Mouse (Mus musculus): Measurements from ENCODE around the gene Ktn1.

DNA sequence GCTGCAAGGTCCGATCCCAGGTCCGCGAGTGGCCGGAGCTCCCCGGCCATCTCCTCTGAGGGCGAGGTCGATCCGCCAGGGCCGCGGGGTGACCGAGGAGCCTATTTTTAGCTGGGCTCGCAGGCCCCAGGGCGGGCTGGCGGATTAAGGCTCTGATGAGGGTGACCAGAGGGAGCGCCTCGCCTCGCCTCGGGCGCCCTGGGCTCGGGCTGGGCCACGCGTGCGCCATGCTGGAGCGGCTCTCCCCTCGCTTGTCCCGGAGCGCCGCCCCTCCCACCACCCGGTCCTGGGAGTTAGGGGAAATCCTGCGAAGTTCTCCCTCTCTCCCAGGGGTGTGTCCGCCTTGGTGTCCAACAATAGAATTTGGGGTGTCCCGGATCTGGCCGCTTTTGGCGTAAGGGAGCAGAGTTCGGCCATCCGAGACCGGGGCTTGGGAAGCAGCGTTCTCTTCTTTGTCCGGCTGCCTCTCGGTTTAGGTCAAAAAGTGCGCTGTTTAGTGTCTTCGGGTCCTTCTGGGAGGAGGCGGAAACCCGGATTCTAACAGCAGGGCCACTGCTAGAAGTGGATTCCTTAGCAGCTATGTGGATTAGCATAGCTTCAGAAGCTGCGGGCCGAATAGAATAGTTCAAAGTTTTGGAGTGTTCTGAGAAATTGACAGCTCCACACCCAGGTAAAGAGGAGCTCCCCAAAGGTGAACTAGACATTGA lies 1.5 kb downstream of the Ktn1 start:
- TF ChIP-seq CTCF (IDR thresholded peaks at IDR 0.05; ENCODE audit: low read depth, low read length): no peak
- no peak for TF ChIP-seq POLR2A (IDR thresholded peaks at IDR 0.05; ENCODE audit: borderline replicate concordance, low read depth, low read length)

Data from bone marrow macrophage, adult 2 months (primary cell).